Mouse (Mus musculus) kidney, embryonic 14.5 days (tissue): ENCODE results near the gene Smcp. TPM values are rescaled to one million over a fixed set of nuclear protein-coding genes. Genes with fewer than 3 reads are reported as not detected.

Experiments used
- ATAC-seq: fragments of 200-750 bp; cut with Nextera tagmentation; 2 replicates; pipeline ENCODE4 v1.8.0; 2017; ENCODE audit warnings: moderate number of reproducible peaks, mild to moderate bottlenecking, moderate TSS enrichment, moderate library complexity; ENCODE audit not compliant: low FRiP score, low TSS enrichment
- H3K27ac ChIP-seq: fragments of 300-500 bp; sonication (generic); 2 replicates; pipeline ENCODE4 v1.5.1; 2014; ENCODE audit warnings: low read depth, mild to moderate bottlenecking, low read length, moderate library complexity, mixed read lengths
- H3K27me3 ChIP-seq: fragments of 300-500 bp; sonication (generic); 2 replicates; pipeline ENCODE4 v1.6.1; 2014; ENCODE audit warnings: mild to moderate bottlenecking, low read length; ENCODE audit not compliant: control insufficient read depth, insufficient read depth
- H3K36me3 ChIP-seq: fragments of 300-500 bp; sonication (generic); 2 replicates; pipeline ENCODE4 v1.6.1; 2014; ENCODE audit warnings: low read length, mixed read lengths; ENCODE audit not compliant: control insufficient read depth, insufficient read depth
- H3K4me1 ChIP-seq: fragments of 300-500 bp; sonication (generic); 2 replicates; pipeline ENCODE4 v1.6.1; 2014; ENCODE audit warnings: low read length, mixed read lengths; ENCODE audit not compliant: control insufficient read depth, insufficient read depth
- H3K4me2 ChIP-seq: fragments of 300-500 bp; sonication (generic); replicated peaks from 2 replicates; pipeline ENCODE4 v1.6.1; 2014; ENCODE audit warnings: low read depth, mild to moderate bottlenecking, low read length
- H3K4me3 ChIP-seq: fragments of 300-500 bp; sonication (generic); 2 replicates; pipeline ENCODE4 v1.5.1; 2014; ENCODE audit warnings: mild to moderate bottlenecking, low read length
- H3K9ac ChIP-seq: fragments of 300-500 bp; sonication (generic); 2 replicates; pipeline ENCODE4 v1.6.1; 2014; ENCODE audit warnings: low read depth, mild to moderate bottlenecking, low read length, moderate library complexity
- H3K9me3 ChIP-seq: fragments of 300-500 bp; sonication (generic); 2 replicates; pipeline ENCODE4 v1.6.1; 2016; ENCODE audit warnings: low read length; ENCODE audit not compliant: control insufficient read depth
- WGBS: fragments of 180-500 bp; shearing (Covaris S2); extraction: QIAGEN DNeasy Blood & Tissue Kit; methylation state at CpG from one replicate; pipeline ENCODE4 v1.1.7; 2014; 5-methylcytosine and 5-hydroxymethylcytosine counted together
- polyA plus RNA-seq: library from polyadenylated mRNA; unstranded; fragments of >200 nt; fragmentation: Nextera tagmentation; extraction: Ambion mirVana; gene quantifications from 2 replicates; pipeline ENCODE4 v1.2.1, GENCODE M21; 2014

Gene Smcp
- polyA plus RNA-seq: not detected in 2 replicates

DNA sequence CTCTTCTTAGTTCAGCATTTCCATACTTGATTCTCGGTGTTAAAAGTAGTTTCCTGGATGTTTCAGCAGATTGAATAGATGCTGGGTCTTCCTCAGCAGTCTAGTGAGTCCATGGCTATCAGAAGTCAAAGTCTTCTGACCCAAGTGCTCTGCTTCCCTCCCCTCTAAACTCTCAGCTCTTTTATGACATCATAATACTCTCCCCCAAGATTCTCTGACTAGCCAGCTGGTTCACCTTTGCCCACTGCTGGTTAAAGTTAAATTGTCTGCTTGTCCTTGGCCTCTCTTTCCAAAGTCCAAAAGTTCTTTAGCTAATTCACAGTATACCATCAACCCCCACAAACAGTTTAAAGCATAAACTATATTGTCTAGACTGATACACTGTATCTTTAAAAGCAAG, at the start of gene Smcp:
Gene Smcp (minus strand): TSS at position 140 of the 400 bp plus-strand sequence.
- Histone ChIP-seq H3K4me2 (no peak within 1 kb of the TSS), H3K4me3 (no peak within 1 kb of the TSS), H3K4me1 (no peaks in the 10 kb centered on the region), H3K27ac (no peak within 1 kb of the TSS), H3K9ac (no peak within 1 kb of the TSS), H3K27me3 (no peaks in the 10 kb centered on the region), H3K9me3 (no peaks in the 10 kb centered on the region), H3K36me3 (no peaks in the 10 kb centered on the region)
- ATAC-seq: no peak
- 73% methylated on average over 1 of the region's 1 CpGs for WGBS

DNA sequence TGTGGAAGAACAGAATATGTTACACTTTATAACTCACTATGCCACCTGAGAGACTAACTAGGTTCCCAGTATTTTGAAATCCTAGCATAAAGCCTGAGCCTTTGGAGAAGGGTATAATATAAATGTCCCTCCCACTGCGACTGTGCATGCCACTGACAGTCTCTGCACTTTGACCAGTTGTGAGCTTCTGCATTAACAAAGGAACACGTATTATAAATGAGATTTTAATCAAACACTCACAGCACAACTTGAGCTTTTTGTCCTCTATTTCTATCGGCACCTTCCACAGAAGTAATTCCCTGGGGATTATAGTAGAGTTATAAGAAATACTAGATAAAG, 49.8 kb upstream of the Smcp start:
- Histone ChIP-seq H3K4me3 (no peak overlapping the region), H3K27me3 (no peaks in the 10 kb centered on the region), H3K4me2 (no peak overlapping the region), H3K9me3 (no peaks in the 10 kb centered on the region), H3K4me1 (no peaks in the 10 kb centered on the region), H3K36me3 (no peaks in the 10 kb centered on the region), H3K9ac (no peak overlapping the region), H3K27ac (no peak overlapping the region)
- WGBS: 75% methylated on average over 3 of the region's 3 CpGs
- no peak for ATAC-seq

DNA sequence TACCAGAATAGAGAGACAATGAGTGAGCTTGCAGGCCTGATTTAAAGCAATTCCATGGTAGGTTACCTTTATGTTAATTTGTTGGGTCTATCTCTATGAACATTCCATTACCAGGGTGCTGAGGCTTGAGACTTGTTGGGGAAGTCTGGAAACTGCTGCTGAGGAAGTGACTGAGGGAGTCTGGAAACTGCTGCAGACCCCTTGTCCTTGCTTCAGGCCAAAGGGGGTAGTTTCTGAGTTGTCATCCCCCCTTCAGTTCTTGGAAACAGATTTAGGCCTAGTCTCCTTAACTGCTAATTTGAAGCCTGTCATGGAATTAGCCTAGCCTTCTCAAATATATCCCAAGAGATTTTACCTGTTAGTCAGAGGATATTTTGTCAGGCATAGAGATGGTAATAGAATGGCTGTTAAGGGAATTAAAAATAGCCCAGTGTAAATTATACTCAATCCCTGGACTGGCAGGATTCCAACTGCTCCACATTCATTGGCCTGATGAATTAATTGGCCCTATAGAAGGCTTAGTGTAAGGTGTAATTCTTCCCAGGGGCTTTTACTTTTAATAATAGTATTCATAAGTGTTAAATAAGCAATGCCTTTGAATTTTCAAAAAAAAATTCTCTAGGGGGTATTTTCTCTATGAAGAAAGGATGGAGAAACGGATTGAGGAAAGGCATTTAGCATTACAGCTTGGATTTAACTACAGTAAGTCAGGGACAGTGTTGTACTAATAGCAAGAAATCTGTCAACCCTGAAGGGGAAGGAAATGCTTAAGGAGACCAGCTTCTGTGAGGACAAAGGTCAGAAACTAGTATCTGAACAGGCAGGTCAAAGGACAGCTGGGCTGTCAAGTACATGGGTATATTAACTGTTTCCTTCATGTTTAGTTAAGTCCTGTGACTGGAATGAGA, 49.2 kb upstream of the Smcp start:
- WGBS: 48% methylated on average over 1 of the region's 1 CpGs
- Histone ChIP-seq H3K27me3 (no peaks in the 10 kb centered on the region), H3K4me1 (no peaks in the 10 kb centered on the region), H3K27ac (no peak overlapping the region), H3K9me3 (no peaks in the 10 kb centered on the region), H3K4me3 (no peak overlapping the region), H3K4me2 (no peak overlapping the region), H3K36me3 (no peaks in the 10 kb centered on the region), H3K9ac (no peak overlapping the region)
- no peak for ATAC-seq

DNA sequence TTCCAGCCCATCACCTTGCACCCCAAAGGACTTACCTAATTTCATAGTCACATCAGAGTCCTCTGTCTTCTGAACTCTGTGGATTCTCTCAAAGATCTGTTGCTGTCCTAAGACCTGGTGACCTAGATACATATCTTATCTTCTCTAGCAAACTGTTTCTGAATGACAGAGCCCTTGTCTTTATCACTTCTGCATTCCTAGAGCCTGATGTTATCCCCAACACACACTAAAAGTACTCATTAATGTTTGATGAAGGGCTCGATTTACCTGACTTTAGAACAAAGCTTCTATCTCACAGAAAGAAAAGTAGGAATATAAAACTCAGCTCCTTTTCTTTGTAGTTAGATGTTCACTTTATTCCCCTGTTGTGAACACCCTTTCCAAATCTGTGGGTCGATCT, 32.8 kb upstream of the Smcp start, which contains the start of gene Lce6a:
Gene Lce6a (minus strand): TSS at position 101 of the 400 bp plus-strand sequence.
- H3K9me3 ChIP-seq: no peaks in the 10 kb centered on the region
- no peak within 1 kb of the TSS for H3K9ac ChIP-seq
- H3K4me1 ChIP-seq: no peaks in the 10 kb centered on the region
- no peaks in the 10 kb centered on the region for H3K36me3 ChIP-seq
- WGBS: 74% methylated on average over 2 of the region's 2 CpGs
- H3K27me3 ChIP-seq: no peaks in the 10 kb centered on the region
- H3K4me3 ChIP-seq: no peak within 1 kb of the TSS
- no peak within 1 kb of the TSS for H3K4me2 ChIP-seq
- no peak for ATAC-seq
- H3K27ac ChIP-seq: no peak within 1 kb of the TSS

DNA sequence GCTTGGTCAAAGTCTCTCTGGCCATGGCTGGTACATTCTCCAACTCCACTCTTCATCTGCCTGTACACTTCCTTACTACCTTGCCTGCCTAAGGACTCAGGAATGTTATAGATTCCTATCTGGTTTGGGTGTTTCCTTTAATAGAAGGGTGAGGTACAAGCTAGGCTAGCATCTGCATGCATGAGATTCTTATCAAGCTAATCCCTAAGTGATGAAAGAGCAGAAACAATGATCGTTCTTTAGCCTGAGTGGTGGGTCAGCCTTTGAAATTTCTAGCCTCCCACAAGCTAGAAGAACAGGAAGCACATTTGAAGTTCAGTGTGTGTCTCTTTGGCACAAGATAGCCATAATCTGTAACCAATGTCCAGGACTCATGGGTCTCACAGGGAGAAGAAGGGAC, 21.0 kb upstream of the Smcp start:
- Histone ChIP-seq H3K27ac (no peak overlapping the region), H3K4me2 (no peak overlapping the region), H3K4me1 (no peaks in the 10 kb centered on the region), H3K36me3 (no peaks in the 10 kb centered on the region), H3K4me3 (no peak overlapping the region), H3K9me3 (no peaks in the 10 kb centered on the region), H3K9ac (no peak overlapping the region), H3K27me3 (no peaks in the 10 kb centered on the region)
- 57% methylated on average over 1 of the region's 1 CpGs for WGBS
- ATAC-seq: no peak

DNA sequence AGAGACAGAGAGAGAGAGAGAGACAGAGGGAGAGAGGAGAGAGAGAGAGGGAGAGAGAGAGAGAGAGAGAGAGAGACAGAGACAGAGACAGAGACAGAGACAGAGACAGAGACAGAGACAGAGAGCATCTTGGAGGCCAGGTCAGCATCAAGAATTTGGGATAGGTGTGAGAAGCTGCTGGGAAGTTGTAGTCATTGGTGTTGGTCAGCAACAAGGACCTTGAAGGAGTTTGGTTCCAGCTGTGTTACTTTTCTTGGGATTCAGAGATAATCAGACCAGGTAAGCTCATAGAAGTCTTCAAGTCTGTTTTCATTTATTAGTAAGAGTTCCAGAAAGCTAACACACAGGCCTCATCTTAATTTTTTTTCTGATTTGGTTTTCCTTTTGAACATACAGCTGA, 18.6 kb upstream of the Smcp start, which contains the start of gene 2210017I01Rik:
Gene 2210017I01Rik (minus strand): TSS at position 101 of the 400 bp plus-strand sequence.
- Histone ChIP-seq H3K27me3 (no peaks in the 10 kb centered on the region), H3K36me3 (no peaks in the 10 kb centered on the region), H3K4me1 (no peaks in the 10 kb centered on the region), H3K4me3 (no peak within 1 kb of the TSS), H3K4me2 (no peak within 1 kb of the TSS), H3K9ac (no peak within 1 kb of the TSS), H3K9me3 (no peaks in the 10 kb centered on the region), H3K27ac (no peak within 1 kb of the TSS)
- ATAC-seq: no peak

GRCm38 (mm10) chr3:92602169-92602568, 13.4 kb upstream of the Smcp start:
- 57% methylated on average over 1 of the region's 1 CpGs for WGBS

DNA sequence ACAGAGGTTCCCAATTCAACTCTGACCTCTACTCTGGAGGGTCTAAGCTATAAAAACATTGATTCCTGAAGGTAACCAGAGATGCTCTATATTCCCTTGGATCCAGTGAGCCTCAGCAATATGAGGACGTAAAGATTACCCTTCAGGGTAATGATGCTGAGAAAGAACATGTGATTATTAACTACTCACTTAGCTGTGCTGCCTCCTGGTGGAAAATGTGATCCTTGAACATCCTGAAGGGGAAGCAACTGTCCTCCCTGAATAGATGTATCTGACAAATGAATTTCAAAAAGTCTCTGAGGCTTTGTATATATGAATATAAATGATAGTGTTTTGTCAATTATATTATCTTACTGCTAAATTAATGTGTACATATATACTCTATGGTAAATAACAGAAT, 11.7 kb upstream of the Smcp start:
- Histone ChIP-seq H3K4me3 (no peak overlapping the region), H3K9me3 (no peaks in the 10 kb centered on the region), H3K27ac (no peak overlapping the region), H3K27me3 (no peaks in the 10 kb centered on the region), H3K4me1 (no peaks in the 10 kb centered on the region), H3K9ac (no peak overlapping the region), H3K36me3 (no peaks in the 10 kb centered on the region), H3K4me2 (no peak overlapping the region)
- 28% methylated on average over 1 of the region's 1 CpGs for WGBS
- no peak for ATAC-seq

More at GRCm38 (mm10) chr3:92602169-92602568, 13.4 kb upstream of the Smcp start:
- Histone ChIP-seq H3K9me3 (no peaks in the 10 kb centered on the region), H3K27me3 (no peaks in the 10 kb centered on the region), H3K27ac (no peak overlapping the region), H3K4me1 (no peaks in the 10 kb centered on the region), H3K36me3 (no peaks in the 10 kb centered on the region), H3K4me2 (no peak overlapping the region), H3K4me3 (no peak overlapping the region), H3K9ac (no peak overlapping the region)
- ATAC-seq: no peak

GRCm38 (mm10) chr3:92599973-92600372, 11.2 kb upstream of the Smcp start:
- ATAC-seq: no peak
- Histone ChIP-seq H3K4me3 (no peak overlapping the region), H3K27ac (no peak overlapping the region)

More at GRCm38 (mm10) chr3:92599973-92600372, 11.2 kb upstream of the Smcp start:
- Histone ChIP-seq H3K36me3 (no peaks in the 10 kb centered on the region), H3K9me3 (no peaks in the 10 kb centered on the region), H3K9ac (no peak overlapping the region), H3K4me1 (no peaks in the 10 kb centered on the region), H3K4me2 (no peak overlapping the region), H3K27me3 (no peaks in the 10 kb centered on the region)
